Mouse (Mus musculus) heart, adult 2 months (tissue): ENCODE data around the gene Spert.

Source experiments
- CTCF ChIP-seq: fragments of 200-600 bp; IDR thresholded peaks from 2 replicates; pipeline ENCODE4 v1.8.1; 2022; ENCODE audit warnings: antibody characterized with exemption, mild to moderate bottlenecking, moderate library complexity
- EP300 ChIP-seq: fragments of 200-500 bp; IDR thresholded peaks from 2 replicates; pipeline ENCODE4 v1.6.1; 2011; ENCODE audit warnings: low read depth, low read length, control low read depth; ENCODE audit not compliant: insufficient read depth
- POLR2A ChIP-seq: fragments of 200-500 bp; IDR thresholded peaks from 2 replicates; pipeline ENCODE4 v1.6.1; 2011; ENCODE audit warnings: mild to moderate bottlenecking, low read depth, low read length, control low read depth; ENCODE audit not compliant: insufficient read depth

GRCm38 (mm10) chr14:75641369-75641768 is 48.5 kb upstream of the Spert start:
- no peak for TF ChIP-seq POLR2A
- no peak for TF ChIP-seq CTCF
- TF ChIP-seq EP300, result no peak
